Mouse (Mus musculus) E14TG2a.4 (cell line): ENCODE measurements at regions not wholly inside any gene's neighbourhood (a gene's known extent, or its start where the extent isn't known, plus 50 kb on each side); places are given as distances from the start of the nearest gene placed in this dataset.
"Not testable (repeated sequence)": the region's sequence is repeated elsewhere in the genome, so short reads cannot be mapped to it uniquely, and the experiment has no call there.

Experiments
- H3K27me3 ChIP-seq: 2 replicates; pipeline ENCODE4 v1.6.1; 2014; ENCODE audit warnings: low read length, control low read depth; ENCODE audit not compliant: insufficient read depth
- H3K36me3 ChIP-seq: 2 replicates; pipeline ENCODE4 v1.6.1; 2014; ENCODE audit warnings: low read length, control low read depth; ENCODE audit not compliant: insufficient read depth
- H3K4me1 ChIP-seq: replicated peaks from 2 replicates; pipeline ENCODE4 v1.6.1; 2014; ENCODE audit warnings: low read depth, low read length, control low read depth
- H3K4me3 ChIP-seq: replicated peaks from 2 replicates; pipeline ENCODE4 v1.5.1; 2014; ENCODE audit warnings: mild to moderate bottlenecking, low read length
- H3K9me3 ChIP-seq: 2 replicates; pipeline ENCODE4 v1.6.1; 2014; ENCODE audit warnings: low read length, control low read depth
- CTCF ChIP-seq: conservative IDR thresholded peaks from 2 replicates; pipeline ENCODE4 v1.5.1; 2014; ENCODE audit warnings: low read length
- NANOG ChIP-seq: IDR thresholded peaks from 2 replicates; pipeline ENCODE4 v1.6.1; 2014; ENCODE audit warnings: borderline replicate concordance, low read length, mixed read lengths
- POU5F1 ChIP-seq: IDR thresholded peaks from 2 replicates; pipeline ENCODE4 v1.6.1; 2014; ENCODE audit warnings: low read length, borderline replicate concordance

- no peaks in the 10 kb centered on the region for H3K9me3 ChIP-seq
- peak overlapping the region; percentile 57; the same call in 1 of the 2 replicates for H3K4me3 ChIP-seq
- no peak for TF ChIP-seq CTCF
- TF ChIP-seq NANOG, result peak; percentile 87
- H3K4me1 ChIP-seq, result peaks cover 25% of the 10 kb centered on the region
- peaks cover 11% of the 10 kb centered on the region for H3K36me3 ChIP-seq
- H3K27me3 ChIP-seq, result no peaks in the 10 kb centered on the region
Measured at GRCm38 (mm10) chr1:17250723-17251122, 895.0 kb downstream of the Crisp4 start.

GRCm38 (mm10) chr1:17244186-17244585 lies 901.5 kb downstream of the Crisp4 start:
- Histone ChIP-seq H3K36me3 (peaks cover 25% of the 10 kb centered on the region), H3K27me3 (no peaks in the 10 kb centered on the region), H3K4me3 (no peak overlapping the region), H3K9me3 (peaks cover 53% of the 10 kb centered on the region), H3K4me1 (peaks cover 4% of the 10 kb centered on the region; the same call in 1 of the 2 replicates)
- no peak for TF ChIP-seq POU5F1
- TF ChIP-seq CTCF, result no peak
- no peak for TF ChIP-seq NANOG

DNA sequence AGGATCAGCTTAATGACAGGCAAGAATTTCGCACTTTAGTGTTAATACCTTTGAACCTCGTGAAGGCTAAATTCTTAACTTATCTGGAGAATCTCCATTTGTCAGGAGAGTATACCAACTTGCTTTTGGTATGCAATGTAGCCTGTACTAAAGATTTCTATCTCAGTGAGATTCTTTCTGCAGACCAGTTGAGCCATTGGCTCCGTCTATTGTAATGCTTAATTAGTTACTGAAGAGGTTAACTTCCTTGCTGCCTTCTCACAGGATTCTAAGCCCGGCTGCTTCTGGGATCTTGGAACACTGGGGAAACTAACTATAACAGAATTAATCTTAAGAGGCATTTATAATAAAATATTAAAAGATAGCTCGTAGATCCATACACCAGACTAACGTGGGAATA lies 905.4 kb downstream of the Crisp4 start:
- not testable (repeated sequence) for H3K27me3 ChIP-seq
- Histone ChIP-seq H3K4me1 (peaks cover 12% of the 10 kb centered on the region), H3K9me3 (peaks cover 74% of the 10 kb centered on the region)

More for the DNA sequence above, 905.4 kb downstream of the Crisp4 start:
- not testable (repeated sequence) for H3K4me3 ChIP-seq
- H3K36me3 ChIP-seq, result peaks cover 12% of the 10 kb centered on the region
